Mouse (Mus musculus) testis, adult 2 months (tissue): Measurements from ENCODE around the gene Tpk1. TPM values are rescaled to one million over a fixed set of nuclear protein-coding genes. Genes with fewer than 3 reads are reported as not detected.

Experiments used
- H3K27ac ChIP-seq: fragments of 200-500 bp; 2 replicates; pipeline ENCODE4 v1.5.1; 2012; ENCODE audit warnings: low read depth, low read length; ENCODE audit not compliant: control insufficient read depth, insufficient read depth
- H3K27me3 ChIP-seq: fragments of 200-500 bp; 2 replicates; pipeline ENCODE4 v1.6.1; 2012; ENCODE audit warnings: mild to moderate bottlenecking, low read length, moderate library complexity; ENCODE audit not compliant: control insufficient read depth, insufficient read depth
- H3K36me3 ChIP-seq: fragments of 200-500 bp; 2 replicates; pipeline ENCODE4 v1.6.1; 2012; ENCODE audit warnings: mild to moderate bottlenecking, low read length; ENCODE audit not compliant: control insufficient read depth, insufficient read depth
- H3K4me1 ChIP-seq: fragments of 200-500 bp; 2 replicates; pipeline ENCODE4 v1.6.1; 2012; ENCODE audit warnings: low read length; ENCODE audit not compliant: control insufficient read depth, insufficient read depth
- H3K4me3 ChIP-seq: fragments of 200-500 bp; 2 replicates; pipeline ENCODE4 v1.5.1; 2012; ENCODE audit warnings: low read depth, mild to moderate bottlenecking, low read length, moderate library complexity, mixed read lengths; ENCODE audit not compliant: control insufficient read depth
- CTCF ChIP-seq: fragments of 200-500 bp; IDR thresholded peaks from 2 replicates; pipeline ENCODE4 v1.5.1; 2012; ENCODE audit warnings: low read depth, mild to moderate bottlenecking, inconsistent platforms, low read length, moderate library complexity; ENCODE audit not compliant: control insufficient read depth, insufficient read depth, insufficient replicate concordance
- POLR2A ChIP-seq: fragments of 200-500 bp; IDR thresholded peaks from 2 replicates; pipeline ENCODE4 v1.6.1; 2012; ENCODE audit warnings: low read depth, mild to moderate bottlenecking, inconsistent platforms, low read length, moderate library complexity; ENCODE audit not compliant: control insufficient read depth
- polyA plus RNA-seq: library from polyadenylated mRNA; depleted of rRNA; stranded (reverse); fragments of >200 nt; gene quantifications from 2 replicates; pipeline ENCODE4 v1.2.3, GENCODE M21; 2012

Tpk1 gene
- polyA plus RNA-seq, 1 experiment: 1.7 TPM

- no peak for TF ChIP-seq CTCF
- no peak for TF ChIP-seq POLR2A
Measured at GRCm38 (mm10) chr6:43424978-43425377, 241.1 kb downstream of the Tpk1 start.

GRCm38 (mm10) chr6:43420358-43420979 is 245.6 kb downstream of the Tpk1 start:
- no peaks in the 10 kb centered on the region for H3K36me3 ChIP-seq
- no peaks in the 10 kb centered on the region for H3K27me3 ChIP-seq
- no peak overlapping the region for H3K4me3 ChIP-seq
- no peak overlapping the region for H3K27ac ChIP-seq
- no peaks in the 10 kb centered on the region for H3K4me1 ChIP-seq
- TF ChIP-seq CTCF: no peak
- TF ChIP-seq POLR2A: no peak

More at GRCm38 (mm10) chr6:43424978-43425377, 241.1 kb downstream of the Tpk1 start:
- Histone ChIP-seq H3K27ac (no peak overlapping the region), H3K4me3 (no peak overlapping the region), H3K4me1 (no peaks in the 10 kb centered on the region), H3K36me3 (no peaks in the 10 kb centered on the region), H3K27me3 (no peaks in the 10 kb centered on the region)

GRCm38 (mm10) chr6:43408949-43409348 is 257.1 kb downstream of the Tpk1 start:
- no peak overlapping the region for H3K27ac ChIP-seq

GRCm38 (mm10) chr6:43403076-43403475 is 263.0 kb downstream of the Tpk1 start:
- no peak overlapping the region for H3K27ac ChIP-seq
- no peak overlapping the region for H3K4me3 ChIP-seq
- no peaks in the 10 kb centered on the region for H3K27me3 ChIP-seq
- no peaks in the 10 kb centered on the region for H3K36me3 ChIP-seq
- no peaks in the 10 kb centered on the region for H3K4me1 ChIP-seq
- TF ChIP-seq CTCF (no peak), POLR2A (no peak)

More at GRCm38 (mm10) chr6:43408949-43409348, 257.1 kb downstream of the Tpk1 start:
- Histone ChIP-seq H3K4me3 (no peak overlapping the region), H3K27me3 (no peaks in the 10 kb centered on the region), H3K4me1 (no peaks in the 10 kb centered on the region), H3K36me3 (no peaks in the 10 kb centered on the region)
- TF ChIP-seq CTCF: no peak
- TF ChIP-seq POLR2A: no peak

- Histone ChIP-seq H3K4me1 (no peaks in the 10 kb centered on the region), H3K27ac (no peak overlapping the region), H3K36me3 (no peaks in the 10 kb centered on the region), H3K27me3 (no peaks in the 10 kb centered on the region), H3K4me3 (no peak overlapping the region)
- no peak for TF ChIP-seq POLR2A
- TF ChIP-seq CTCF: no peak
Measured at GRCm38 (mm10) chr6:43402219-43402997, 263.7 kb downstream of the Tpk1 start.

- H3K27me3 ChIP-seq: no peaks in the 10 kb centered on the region
- H3K4me1 ChIP-seq: no peaks in the 10 kb centered on the region
- H3K36me3 ChIP-seq: no peaks in the 10 kb centered on the region
- no peak for TF ChIP-seq POLR2A
- no peak for TF ChIP-seq CTCF
- no peak overlapping the region for H3K4me3 ChIP-seq
- no peak overlapping the region for H3K27ac ChIP-seq
Measured at GRCm38 (mm10) chr6:43396426-43396825, 269.7 kb downstream of the Tpk1 start.

- no peak overlapping the region for H3K27ac ChIP-seq
- H3K4me3 ChIP-seq: no peak overlapping the region
- no peaks in the 10 kb centered on the region for H3K4me1 ChIP-seq
- H3K36me3 ChIP-seq: no peaks in the 10 kb centered on the region
- H3K27me3 ChIP-seq: no peaks in the 10 kb centered on the region
- TF ChIP-seq CTCF (no peak), POLR2A (no peak)
Measured at GRCm38 (mm10) chr6:43395538-43395937, 270.5 kb downstream of the Tpk1 start.
